Mouse (Mus musculus): ENCODE data around the gene Klf12. TPM values are rescaled to one million over a fixed set of nuclear protein-coding genes. Genes with fewer than 3 reads are reported as not detected.

Gene Klf12
- polyA plus RNA-seq, 1 experiment from 2014 or later = 8.8 TPM

DNA sequence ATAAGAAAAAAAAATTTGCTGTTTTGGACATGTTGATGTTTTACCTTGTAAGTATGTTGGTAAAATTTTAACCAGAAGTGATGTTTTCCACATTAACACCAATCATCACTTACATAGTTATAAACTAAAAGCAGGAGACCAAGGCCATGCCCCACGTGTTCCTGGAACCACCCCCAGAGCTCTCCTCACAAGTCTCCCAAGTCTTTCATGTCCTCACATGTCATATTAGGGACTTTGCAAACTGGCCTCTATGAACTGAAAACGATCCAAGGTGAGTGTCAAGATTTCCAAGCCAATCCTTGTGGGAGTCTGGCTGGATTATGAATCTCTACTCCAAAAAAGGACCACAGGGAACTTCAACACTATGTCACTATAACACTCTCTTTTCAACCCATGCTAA, 231.6 kb downstream of the Klf12 start:
- no peak for DNase-seq (ENCODE audit: low spot score)

DNA sequence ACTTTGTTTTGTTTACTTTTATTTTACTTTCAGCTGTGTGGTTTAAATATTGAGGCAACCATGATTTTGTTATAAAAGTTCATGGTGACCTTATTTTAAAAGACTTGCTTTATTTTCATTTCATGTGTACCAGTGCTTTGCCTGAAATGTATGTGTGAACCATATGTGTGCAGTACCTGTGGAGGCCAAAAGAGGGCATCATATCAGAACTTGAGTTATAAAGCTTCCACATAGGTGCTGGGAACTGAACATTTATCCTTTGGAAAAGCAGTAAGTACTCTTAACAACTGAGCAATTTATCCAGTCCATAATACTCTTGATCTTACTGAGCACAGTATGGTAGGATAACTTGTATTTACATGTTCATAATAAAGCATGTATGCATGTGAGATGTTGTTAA, 239.0 kb downstream of the Klf12 start:
- no peak for DNase-seq (ENCODE audit: low spot score)

DNA sequence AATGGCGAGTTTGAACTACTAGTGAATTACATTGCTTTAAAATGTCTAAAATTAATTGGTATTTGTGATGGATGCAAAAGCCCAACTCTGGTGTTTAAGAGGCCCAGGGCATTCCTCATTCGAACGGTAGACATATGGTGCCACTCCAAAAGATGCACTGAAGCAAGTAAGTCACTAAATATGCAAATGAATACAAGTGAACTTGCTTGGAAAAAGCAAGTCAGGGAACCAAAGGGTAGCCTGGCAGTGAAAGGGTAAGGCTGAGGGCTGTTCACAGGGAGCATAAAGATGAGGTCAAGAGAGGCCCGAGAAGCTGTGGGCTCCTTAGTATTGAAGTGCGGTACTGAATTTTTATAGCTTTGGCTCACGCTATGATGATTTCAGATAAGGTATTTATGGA, 242.7 kb downstream of the Klf12 start:
- DNase-seq (ENCODE audit: low spot score) = no peak

DNA sequence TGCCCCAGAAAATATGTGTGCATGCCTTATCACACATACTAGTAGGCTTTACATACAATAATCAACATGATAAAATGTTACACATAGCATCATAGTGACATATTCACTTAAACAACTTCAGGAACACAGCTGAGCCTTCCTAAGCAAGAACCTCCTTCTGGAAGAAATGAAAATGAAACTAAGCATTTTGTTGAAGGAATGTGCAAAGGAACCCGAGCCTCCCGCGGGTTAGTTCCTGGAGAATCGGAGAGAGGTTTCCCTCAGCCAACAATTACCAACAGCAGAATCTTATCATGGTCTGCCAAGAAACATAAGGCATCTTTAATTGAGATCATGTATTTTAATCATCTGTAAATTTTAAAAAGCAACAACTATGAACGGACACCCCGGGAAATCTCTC, 257.8 kb downstream of the Klf12 start:
- no peak for DNase-seq (ENCODE audit: low spot score)

DNA sequence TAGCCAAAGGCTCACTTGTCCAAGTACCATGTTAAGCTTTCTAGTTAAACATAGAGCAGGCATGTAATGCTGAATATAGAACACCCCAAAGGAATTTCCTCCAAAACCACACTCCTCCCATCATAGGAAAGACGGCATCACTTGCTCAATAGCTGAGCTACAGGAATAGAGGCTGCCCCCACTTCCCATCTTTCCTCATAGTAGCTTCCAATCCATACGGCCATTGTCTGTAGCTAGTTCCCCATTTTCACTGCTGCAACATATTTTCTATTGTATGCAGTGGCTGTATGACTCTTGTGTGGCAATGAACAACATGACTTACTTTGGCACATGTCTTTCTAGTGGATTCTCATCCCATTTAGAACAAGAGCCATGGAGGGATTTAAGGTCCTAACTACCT, 267.3 kb downstream of the Klf12 start:
- no peak for DNase-seq (ENCODE audit: low spot score)

DNA sequence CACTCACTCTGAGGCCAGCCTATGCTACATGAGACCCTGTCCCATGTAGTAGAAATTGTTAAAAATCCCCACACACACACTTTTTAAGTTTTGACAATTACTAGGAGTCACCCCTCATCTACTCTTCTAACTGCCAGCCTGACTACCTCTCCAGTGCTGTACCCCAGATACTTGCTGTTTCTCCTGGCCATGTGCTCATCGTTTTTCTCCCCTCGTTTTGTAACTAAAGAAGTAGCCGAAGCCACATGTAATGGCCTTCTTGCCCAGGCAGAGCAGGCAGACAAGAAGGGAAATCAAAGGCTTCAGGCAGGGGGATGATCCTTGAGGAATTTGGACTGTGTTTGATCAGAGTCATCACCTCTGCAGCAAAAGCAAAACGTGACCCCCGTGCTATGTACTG, 274.0 kb downstream of the Klf12 start:
- no peak for DNase-seq (ENCODE audit: low spot score)

DNA sequence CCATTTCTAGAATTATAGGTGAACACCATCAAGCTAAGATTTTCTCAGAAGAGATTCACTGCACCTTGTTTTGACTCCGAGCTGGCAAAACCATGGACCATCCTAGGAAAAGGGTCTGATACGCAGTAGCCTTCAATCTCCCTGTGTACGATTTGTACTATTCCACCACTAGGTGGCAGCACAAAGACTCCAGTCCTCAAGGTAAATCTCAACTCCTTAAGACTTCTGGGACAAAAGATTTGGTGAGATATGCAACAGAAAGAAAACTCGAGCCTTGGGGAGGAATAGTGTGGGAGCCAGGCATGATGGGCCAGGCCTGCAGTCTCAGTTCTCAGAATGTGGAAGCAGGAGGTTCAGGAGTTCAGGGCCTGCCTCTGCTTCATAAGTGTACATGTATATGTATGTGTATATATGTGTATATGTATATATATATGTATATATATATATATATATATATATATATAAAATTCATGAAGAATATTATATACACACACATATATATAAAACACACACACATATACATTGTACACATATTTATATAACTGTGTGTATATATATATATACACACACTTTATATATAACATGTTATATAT, 274.6 kb downstream of the Klf12 start:
- DNase-seq (ENCODE audit: low spot score) = peak; percentile 32

DNA sequence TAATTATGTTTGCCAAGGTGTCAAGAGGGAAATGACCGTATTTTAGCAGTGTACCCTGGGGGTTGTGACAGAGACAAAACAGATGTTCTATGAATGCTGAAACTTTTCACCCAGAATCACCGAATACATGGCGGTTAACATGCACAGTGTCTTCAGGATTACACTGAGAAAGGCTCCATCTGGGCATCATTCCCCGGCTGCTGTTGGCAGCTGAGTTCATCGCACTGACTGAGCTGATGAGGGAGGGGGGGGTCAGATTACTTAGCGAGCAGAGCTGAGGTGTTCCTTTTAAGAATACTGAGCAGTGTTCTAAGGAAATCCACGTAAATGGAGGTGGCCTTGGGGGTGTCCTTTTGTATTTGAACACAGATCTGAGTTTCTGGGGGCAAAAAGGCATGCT, 301.0 kb downstream of the Klf12 start:
- no peak for DNase-seq (ENCODE audit: low spot score)

DNA sequence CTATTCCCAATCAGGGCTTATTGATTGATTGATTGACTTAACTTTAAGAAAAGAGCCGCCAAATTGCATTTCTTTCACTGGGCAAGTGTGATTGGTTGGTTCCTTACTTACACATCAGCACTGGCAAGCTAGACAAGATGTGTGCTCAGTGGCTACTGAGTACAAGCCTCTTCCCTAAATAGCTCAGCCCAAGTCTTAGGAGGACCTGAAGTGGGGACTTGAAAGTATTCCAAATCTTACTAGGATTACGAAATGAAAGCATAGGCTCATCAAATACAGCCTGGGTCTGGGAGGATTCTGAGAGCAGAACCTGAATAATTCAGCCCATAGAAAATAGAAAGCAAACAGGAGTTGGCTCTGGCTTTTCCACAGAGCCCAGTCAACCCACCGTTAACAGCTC, 303.3 kb downstream of the Klf12 start:
- no peak for DNase-seq (ENCODE audit: low spot score)

DNA sequence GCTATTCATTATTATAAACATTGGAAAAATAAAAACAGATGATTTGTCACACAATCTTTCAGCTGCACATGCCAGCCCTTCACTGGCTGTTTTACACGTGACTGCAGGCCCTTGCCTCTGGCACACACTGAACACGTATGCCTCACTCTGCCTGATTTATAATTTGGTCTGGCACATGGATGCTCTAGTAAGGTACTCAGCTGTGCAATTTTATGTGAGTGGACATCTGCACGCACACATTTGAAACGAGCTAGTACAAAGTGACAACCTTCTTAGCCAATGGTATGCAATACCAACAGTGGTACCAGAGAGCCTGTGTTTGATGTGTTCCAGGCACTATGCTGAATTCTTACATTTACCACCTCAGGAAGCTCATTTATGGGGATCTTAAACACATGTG, 316.6 kb downstream of the Klf12 start:
- no peak for DNase-seq (ENCODE audit: low spot score)

DNA sequence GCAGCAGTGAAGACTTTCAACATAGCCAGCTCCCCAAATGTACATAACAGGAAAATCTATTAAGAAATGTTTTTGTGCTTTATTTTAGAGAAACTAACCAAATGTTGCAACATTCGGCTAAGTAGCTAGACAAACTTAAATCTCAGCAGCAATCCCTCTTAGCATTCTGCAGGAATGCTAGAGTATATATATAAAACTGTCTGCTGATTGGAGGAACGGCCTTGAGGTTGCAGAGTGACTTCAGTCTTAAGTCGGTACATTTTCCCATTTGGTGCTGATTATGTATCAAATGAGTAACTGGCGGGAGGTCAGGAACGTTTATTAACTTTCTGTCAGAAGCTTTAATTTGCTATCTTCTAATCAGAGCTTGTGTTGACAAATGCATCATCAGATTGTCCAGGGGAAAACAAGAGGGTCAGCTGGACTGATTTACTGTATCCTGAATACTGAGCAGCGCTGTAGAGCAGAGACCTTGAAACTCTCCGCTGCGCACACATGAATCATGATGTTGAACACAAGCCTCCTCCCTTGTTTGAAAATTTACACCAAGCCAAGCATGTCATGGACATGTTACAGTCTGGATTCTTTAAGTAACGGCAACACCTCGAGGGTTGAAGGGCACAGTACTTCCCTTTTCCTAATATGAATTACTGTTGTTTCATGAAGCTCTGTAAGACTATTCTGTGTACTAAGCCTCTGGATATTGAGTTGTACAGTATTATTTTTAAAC, 323.8 kb downstream of the Klf12 start:
- no peak for DNase-seq (ENCODE audit: low spot score)

DNA sequence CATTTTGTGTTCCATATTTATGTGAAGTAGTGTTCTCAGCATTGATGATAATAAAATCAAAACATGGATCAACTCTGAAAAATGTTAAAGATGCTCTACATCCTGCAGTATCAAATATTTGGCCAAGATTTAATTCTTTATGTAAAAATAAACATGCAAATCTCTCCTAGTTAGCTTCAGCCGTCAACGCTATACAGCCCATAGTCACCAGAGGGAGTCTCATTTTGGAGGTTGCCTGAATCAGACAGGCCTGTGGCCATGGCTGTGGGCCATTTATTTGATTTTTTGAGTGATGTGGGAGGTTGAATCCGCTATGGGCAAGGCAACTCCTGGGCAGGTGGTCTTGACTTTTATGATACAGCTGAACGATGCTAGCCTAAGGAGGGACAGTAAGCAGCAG, 329.3 kb downstream of the Klf12 start:
- no peak for DNase-seq (ENCODE audit: low spot score)

DNA sequence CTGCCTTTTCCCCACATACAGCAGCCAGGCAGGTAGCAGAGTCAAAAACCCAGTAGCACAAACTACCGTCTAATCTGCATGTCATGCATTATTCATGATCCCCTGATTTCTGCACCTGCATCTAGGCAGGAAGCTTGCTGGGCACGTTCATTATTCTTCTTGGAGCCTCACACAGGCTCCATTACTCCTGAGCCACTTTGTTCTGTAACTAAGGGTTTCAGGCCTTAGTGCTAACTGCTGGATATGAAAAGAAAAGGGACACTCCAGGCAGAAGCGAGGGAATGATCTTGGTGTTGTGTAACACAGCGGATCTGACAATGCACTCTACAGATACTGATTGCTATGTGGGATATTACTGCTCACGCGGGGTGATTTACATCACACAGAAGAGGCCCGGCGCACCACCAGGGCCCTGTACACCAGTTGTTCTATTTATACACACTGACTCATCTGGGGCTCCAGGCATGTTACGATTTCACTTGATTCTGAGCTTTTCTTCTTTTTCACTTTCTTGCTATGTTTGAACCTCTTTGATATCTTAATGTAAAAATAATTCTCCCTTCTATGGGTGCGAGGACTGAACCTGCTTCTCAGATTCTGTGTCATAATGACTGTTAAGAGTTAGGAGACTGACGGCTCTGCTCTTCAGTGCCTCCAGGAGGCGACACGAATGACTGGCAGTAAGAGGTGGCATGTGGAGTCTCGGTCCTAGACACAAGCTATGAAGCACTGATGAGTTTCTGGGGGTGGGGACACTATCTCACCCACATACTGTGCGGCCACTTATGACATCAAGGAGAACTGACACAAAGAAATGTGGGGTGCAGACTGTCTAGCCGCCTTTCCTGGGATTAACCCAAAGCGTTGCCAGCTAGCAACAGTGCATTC, 340.0 kb downstream of the Klf12 start:
- DNase-seq (ENCODE audit: low spot score) = no peak

DNA sequence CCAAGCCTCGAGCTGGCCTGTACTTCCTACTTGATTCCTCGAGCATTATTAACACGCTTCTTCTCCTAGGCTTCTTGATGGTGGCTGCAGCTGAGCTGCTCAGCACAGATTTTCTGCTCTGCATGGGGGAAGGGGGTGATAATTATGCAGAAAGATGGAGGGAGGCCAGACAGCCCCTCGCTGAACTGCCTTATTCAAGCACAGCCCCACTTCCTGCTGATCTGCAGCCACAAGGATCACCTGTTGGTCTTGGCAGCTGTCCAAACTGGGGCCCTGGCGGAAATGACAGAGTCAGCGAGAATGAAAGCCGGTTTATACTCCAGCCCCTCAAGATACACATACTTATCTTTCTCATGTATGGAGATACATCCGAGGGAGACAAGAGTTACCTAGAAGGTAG, 341.3 kb downstream of the Klf12 start:
- peak; percentile 57 for DNase-seq (ENCODE audit: low spot score)

DNA sequence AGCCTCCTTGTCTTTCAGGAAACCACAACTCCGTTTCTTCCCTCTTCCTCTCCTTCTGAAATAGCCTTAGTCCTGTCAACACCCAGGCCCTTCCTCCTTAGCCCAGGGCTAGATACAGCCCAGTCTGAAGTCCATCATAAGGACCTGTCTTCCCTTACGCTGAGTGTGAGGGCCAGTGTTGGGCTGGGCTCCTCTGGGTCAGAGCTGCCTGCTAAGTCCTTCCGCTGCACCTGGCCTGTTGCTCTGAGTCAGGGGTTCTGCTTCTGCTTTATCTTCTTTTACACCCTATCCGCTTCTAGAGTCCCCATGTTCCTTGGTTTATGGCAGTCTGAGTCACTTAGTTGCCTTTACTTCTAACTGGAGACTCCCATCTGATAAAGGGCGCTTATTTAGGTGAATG, 351.0 kb downstream of the Klf12 start:
- DNase-seq (ENCODE audit: low spot score) = no peak

DNA sequence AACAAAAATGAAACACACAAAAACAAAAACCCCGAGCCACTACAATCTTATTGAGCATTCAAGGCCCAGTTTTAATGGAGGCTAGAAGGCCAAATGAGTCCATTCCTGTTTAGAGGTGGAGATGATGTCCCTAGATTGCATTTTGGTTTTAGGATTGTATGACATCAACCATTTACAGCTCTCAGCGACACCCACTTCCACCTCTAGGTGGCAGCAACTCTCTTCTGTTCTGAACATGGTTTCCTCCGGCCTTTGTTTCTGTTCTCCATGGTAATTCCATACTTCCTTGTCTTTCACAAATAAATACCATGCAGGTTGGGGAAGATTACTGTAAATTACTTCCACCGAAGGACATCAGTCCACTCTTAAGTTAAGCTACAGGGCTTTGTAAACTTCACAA, 352.6 kb downstream of the Klf12 start:
- DNase-seq (ENCODE audit: low spot score) = peak; percentile 50

DNA sequence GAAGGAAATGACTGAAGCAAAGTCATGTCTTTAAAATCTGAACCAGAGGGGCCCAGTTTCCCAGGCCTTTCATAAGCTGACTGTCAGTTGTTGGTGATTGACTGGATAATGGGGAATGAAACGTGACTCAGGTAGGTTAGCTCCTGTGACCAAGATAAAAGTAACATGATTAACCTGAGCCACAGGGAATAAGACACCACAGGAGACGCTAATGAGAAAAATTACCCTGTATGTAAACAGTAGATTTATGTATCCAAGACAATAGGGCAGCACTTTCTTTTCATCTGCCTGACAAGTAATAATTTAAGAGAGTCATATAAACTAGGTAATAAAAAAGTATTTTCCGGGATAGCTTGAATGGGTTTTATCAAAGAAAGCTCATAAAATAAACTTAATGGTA, 372.6 kb downstream of the Klf12 start:
- DNase-seq (ENCODE audit: low spot score) = no peak

DNA sequence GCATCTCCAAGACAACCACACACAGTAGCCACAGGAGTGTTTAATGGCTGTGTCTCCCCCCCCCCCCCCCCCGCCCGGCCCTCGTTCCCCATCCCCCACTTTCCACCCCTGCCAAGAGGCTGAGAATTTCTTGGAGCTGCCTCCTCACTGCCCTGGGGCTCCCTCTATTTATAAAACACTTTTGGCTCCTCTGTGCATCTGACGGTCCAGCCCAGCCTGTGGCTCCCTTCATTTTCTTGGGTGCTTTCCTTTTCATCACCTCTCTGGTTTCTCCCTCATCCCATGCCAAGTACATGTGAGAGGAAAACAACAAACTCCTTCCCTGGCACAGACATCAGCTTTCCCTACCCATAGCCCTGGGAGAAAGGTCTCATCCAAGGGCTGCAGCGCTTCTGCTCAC, 373.6 kb downstream of the Klf12 start:
- DNase-seq (ENCODE audit: low spot score) = no peak

DNA sequence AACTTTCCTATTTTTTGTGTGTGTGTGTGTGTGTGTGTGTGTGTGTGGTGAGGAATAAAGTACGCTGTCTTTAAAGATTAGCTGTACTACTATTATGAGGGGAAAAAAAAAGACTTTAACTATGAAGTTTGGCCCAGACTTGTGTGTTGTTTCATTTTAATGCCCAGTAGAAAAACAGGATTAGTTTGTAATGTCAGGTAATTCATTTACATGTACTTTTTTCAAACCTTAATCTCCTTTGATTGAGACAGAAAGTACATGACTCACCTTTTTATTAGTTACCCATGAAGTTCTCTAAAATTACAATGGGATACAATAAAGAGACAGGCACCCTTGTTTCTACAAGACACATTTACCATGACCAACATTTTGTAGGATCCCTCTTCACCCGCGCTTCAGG, 383.6 kb downstream of the Klf12 start:
- no peak for DNase-seq (ENCODE audit: low spot score)

DNA sequence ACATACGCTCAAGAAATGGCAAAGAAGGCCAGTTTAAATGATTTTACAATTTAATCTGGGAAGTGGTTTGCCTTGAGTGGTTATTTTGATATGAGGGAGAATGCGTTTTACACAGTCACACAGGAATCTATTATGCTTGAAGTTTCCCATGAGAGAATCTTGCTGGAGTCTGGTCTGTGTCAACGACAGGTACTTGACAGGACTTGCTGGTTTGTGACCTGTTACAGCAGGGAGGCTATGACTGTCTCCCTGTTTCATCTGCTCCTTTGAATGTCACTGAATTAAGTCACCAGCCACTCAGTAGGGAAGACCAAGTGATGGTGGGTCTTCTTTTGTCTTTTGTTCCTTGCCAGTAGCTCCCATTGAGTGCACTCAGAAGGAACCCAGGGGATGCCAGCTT, 385.6 kb downstream of the Klf12 start:
- DNase-seq (ENCODE audit: low spot score) = no peak

DNA sequence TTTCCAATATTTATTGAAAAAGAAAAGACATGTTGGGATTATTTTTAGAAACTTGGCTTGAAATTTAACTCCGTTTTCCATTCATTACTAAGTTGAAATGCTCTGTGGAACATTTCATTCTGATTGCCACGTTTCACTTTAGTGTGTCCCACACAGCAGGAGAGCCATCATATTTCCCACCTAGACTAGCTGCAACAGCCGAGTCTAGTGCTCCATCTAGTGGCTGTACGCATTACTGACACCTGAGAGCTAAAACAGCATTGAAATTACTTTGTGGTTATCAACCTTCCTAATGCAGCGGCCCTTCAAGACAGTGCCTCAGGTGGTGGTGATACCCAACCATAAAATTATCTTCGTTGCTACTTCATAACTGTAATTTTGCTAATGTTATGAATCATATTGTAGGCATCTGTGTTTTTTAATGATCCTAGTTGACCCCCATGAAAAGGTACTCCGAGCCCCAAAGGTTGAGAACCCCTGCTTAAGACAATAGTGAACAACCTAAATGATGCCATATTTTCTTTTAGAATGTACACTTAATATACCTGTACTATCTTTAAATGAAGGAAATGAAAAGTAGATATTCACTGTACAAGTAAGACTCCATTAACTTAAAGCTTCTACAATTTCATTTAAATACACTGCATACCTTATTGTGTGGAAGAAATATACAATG, 389.6 kb downstream of the Klf12 start:
- peak; percentile 46 for DNase-seq (ENCODE audit: low spot score)

DNA sequence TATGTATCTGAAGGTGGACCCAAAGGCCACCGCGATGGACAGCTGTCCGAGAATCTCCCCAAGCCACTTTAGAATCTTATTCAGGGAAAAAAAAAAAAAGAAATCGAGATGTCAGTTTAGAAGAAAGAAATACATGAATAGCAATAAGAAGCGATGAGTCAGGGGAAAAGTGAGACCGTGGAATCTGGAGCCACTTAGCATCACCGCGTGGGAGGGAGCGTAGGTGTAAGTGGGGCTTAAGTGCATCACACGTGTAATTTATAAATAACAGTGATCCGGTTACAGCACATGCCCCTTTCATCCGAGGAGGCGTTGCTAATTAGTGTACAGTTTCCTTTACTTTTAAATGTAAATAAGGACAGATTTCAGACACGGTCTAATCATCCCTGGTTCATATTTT, 390.4 kb downstream of the Klf12 start:
- no peak for DNase-seq (ENCODE audit: low spot score)

All from thymus, postnatal 0 days (tissue).